Mouse (Mus musculus) left cerebral cortex, adult 8-10 months (tissue): ENCODE measurements around the gene Hoxd4. TPM values are rescaled to one million over a fixed set of nuclear protein-coding genes. Genes with fewer than 3 reads are reported as not detected.

Experiments
- DNase-seq, 2 experiments: peaks; one replicate each; pipeline ENCODE4 v3.0.0; 2022; ENCODE audit warnings: low spot score in 2 of 2
- total RNA-seq, 4 experiments: library from RNA; stranded (reverse); gene quantifications; 2 replicates each; pipeline ENCODE4 v1.2.4; 2022

Gene Hoxd4
- total RNA-seq, 4 experiments from 2014 or later: not detected

- DNase-seq: no peak
Measured at GRCm38 (mm10) chr2:74678891-74679595, 32.7 kb upstream of the Hoxd4 start, which contains the start of gene Hoxd11. Gene Hoxd11 (plus strand): TSS chr2:74679557.

GRCm38 (mm10) chr2:74679596-74679971 is 32.1 kb upstream of the Hoxd4 start:
- DNase-seq: no peak

- DNase-seq: no peak
Measured at GRCm38 (mm10) chr2:74679980-74680379, 31.7 kb upstream of the Hoxd4 start.

- no peak for DNase-seq
Measured at GRCm38 (mm10) chr2:74680561-74681398, 30.9 kb upstream of the Hoxd4 start.

- no peak for DNase-seq
Measured at GRCm38 (mm10) chr2:74681594-74682531, 29.9 kb upstream of the Hoxd4 start.

- DNase-seq: no peak
Measured at GRCm38 (mm10) chr2:74682796-74683195, 28.9 kb upstream of the Hoxd4 start.

GRCm38 (mm10) chr2:74683471-74683951 is 28.2 kb upstream of the Hoxd4 start:
- DNase-seq: no peak

GRCm38 (mm10) chr2:74684106-74684505 is 27.6 kb upstream of the Hoxd4 start:
- DNase-seq: no peak

- DNase-seq: no peak
Measured at GRCm38 (mm10) chr2:74685059-74685603, 26.6 kb upstream of the Hoxd4 start.

- DNase-seq: no peak
Measured at GRCm38 (mm10) chr2:74686301-74686987, 25.3 kb upstream of the Hoxd4 start.

GRCm38 (mm10) chr2:74686988-74687697 is 24.6 kb upstream of the Hoxd4 start:
- no peak for DNase-seq

- DNase-seq: no peak
Measured at GRCm38 (mm10) chr2:74687698-74688555, 23.8 kb upstream of the Hoxd4 start.

- no peak for DNase-seq
Measured at GRCm38 (mm10) chr2:74688795-74689573, 22.7 kb upstream of the Hoxd4 start.

- no peak for DNase-seq
Measured at GRCm38 (mm10) chr2:74689574-74690337, 22.0 kb upstream of the Hoxd4 start.

- no peak for DNase-seq
Measured at GRCm38 (mm10) chr2:74690338-74690716, 21.4 kb upstream of the Hoxd4 start.

GRCm38 (mm10) chr2:74691022-74691951 is 20.4 kb upstream of the Hoxd4 start, which contains the start of gene Hoxd10:
Gene Hoxd10 (plus strand): TSS chr2:74691924.
- no peak for DNase-seq
